Mouse (Mus musculus): ENCODE measurements around the gene Mcam. TPM values are rescaled to one million over a fixed set of nuclear protein-coding genes. Genes with fewer than 3 reads are reported as not detected.

Gene Mcam
- polyA plus RNA-seq (2015; fragmentation: Nextera tagmentation; extraction: Ambion mirVana) = 40.0 and 43.5 TPM in 2 replicates

GRCm38 (mm10) chr9:44134101-44134850, at the start of gene Mcam:
TSS of gene Mcam (plus strand) at chr9:44134469.
- peaks cover 23% of the 10 kb centered on the region for H3K27me3 ChIP-seq (replicated peaks)
- H3K36me3 ChIP-seq = 0 out of 2 replicates have a peak, but pooled peaks cover 4% of the 10 kb centered on the region
- peak within 1 kb of the TSS; percentile 65 for H3K4me3 ChIP-seq (replicated peaks)
- ATAC-seq = peak; percentile 52
- H3K9ac ChIP-seq = peak within 1 kb of the TSS; percentile 70
- peaks cover 50% of the 10 kb centered on the region for H3K4me1 ChIP-seq (replicated peaks)
- WGBS = under 1% methylated on average over 51 of the region's 55 CpGs
- H3K9me3 ChIP-seq = no peaks in the 10 kb centered on the region
- H3K4me2 ChIP-seq (replicated peaks) = peak within 1 kb of the TSS; percentile 93
- peak within 1 kb of the TSS; percentile 82 for H3K27ac ChIP-seq

GRCm38 (mm10) chr9:44084659-44085229, 49.5 kb upstream of the Mcam start:
- ATAC-seq = peak; percentile 80
- H3K27ac ChIP-seq = peak overlapping the region; percentile 66
- WGBS = 1% methylated on average over 62 of the region's 62 CpGs

DNA sequence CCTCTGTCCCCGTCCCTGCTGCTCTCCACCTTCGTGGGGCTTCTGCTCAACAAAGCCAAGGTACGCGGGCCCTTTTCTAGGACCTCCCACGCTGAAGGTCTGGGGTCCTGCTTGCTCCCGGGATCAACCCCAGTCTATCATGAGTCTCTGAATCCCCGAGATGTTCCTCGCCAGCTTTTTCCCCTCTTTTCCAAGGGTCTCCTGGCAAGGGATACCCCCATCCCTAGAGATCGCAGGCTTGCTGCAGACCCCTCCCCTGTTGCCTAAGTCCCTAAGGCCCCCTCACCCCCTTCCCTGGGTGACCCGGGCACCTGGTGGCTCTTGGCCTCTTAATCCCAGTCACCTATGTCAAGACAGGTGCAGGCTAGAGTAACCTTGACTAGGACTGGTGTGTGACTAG, 49.0 kb upstream of the Mcam start:
- peak overlapping the region; percentile 96 for H3K4me2 ChIP-seq (replicated peaks)
- peak overlapping the region; percentile 60 for H3K9ac ChIP-seq
- peaks cover 49% of the 10 kb centered on the region for H3K4me1 ChIP-seq (replicated peaks)
- ATAC-seq = 0 out of 2 replicates have a peak, but pooled peaks have one; percentile 13
- H3K9me3 ChIP-seq = no peaks in the 10 kb centered on the region
- no peaks in the 10 kb centered on the region for H3K36me3 ChIP-seq
- H3K27me3 ChIP-seq (replicated peaks) = no peaks in the 10 kb centered on the region
- H3K27ac ChIP-seq = no peak overlapping the region
- 4% methylated on average over 10 of the region's 10 CpGs for WGBS
- peak overlapping the region; percentile 52 for H3K4me3 ChIP-seq (replicated peaks)

More at GRCm38 (mm10) chr9:44084659-44085229, 49.5 kb upstream of the Mcam start:
- Histone ChIP-seq H3K4me3 (replicated peaks) (peak overlapping the region; percentile 52), H3K36me3 (no peaks in the 10 kb centered on the region), H3K27me3 (replicated peaks) (no peaks in the 10 kb centered on the region), H3K4me1 (replicated peaks) (peaks cover 49% of the 10 kb centered on the region), H3K9ac (peak overlapping the region; percentile 60), H3K9me3 (no peaks in the 10 kb centered on the region), H3K4me2 (replicated peaks) (peak overlapping the region; percentile 96)

DNA sequence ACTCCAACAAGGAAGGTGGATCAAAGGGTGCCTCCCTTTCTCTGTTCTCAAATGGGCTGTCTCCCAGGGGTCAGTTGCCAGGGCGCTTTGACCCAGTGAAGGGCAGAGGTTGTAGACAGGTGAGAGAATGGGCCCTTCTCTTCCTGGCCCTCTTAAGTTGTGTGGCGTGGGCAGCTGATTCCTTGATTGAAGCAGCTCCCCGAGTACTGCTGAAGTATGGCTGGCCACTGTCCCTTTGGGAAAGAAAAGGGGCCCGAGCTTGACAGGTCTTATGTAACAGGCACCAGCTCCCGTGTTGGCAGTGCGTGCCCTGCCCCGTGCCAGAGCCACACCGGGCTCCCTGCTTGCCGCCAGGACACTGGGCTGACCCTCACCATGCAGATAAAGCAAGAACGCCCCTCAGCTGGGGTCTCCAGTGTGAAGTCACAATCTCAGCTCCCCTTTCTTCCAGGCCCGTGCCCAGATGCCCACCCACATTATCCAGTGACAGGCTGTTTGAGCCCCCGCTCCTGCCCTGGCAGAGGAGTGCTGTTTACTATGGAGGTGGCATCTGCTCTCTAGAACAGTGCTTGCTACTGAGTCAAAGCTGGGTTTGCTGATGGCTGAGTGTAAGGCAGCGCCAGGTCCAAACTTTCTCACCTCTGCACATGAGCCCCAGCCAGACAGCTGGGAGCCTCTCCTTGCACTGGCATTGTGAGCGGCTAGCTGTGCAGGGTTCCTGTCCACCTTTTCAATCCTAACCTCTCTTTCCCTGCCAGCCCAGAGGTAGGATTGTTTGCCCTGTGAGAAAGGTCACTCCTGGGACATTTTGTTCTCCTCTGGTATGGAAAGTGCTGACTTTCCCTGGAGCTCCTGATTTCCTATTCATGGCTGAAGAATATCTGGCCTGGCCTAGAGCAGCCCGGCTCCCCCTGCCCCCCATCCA, 48.3 kb upstream of the Mcam start:
- Histone ChIP-seq H3K36me3 (peaks cover under 1% of the 10 kb centered on the region; the same call in 1 of the 2 replicates), H3K9me3 (no peaks in the 10 kb centered on the region), H3K27me3 (replicated peaks) (no peaks in the 10 kb centered on the region), H3K4me2 (replicated peaks) (peak overlapping the region; percentile 96), H3K9ac (no peak overlapping the region), H3K27ac (no peak overlapping the region), H3K4me1 (replicated peaks) (peaks cover 49% of the 10 kb centered on the region), H3K4me3 (replicated peaks) (peak overlapping the region; percentile 52; the same call in 1 of the 2 replicates)
- no peak for ATAC-seq
- 75% methylated on average over 15 of the region's 15 CpGs for WGBS

DNA sequence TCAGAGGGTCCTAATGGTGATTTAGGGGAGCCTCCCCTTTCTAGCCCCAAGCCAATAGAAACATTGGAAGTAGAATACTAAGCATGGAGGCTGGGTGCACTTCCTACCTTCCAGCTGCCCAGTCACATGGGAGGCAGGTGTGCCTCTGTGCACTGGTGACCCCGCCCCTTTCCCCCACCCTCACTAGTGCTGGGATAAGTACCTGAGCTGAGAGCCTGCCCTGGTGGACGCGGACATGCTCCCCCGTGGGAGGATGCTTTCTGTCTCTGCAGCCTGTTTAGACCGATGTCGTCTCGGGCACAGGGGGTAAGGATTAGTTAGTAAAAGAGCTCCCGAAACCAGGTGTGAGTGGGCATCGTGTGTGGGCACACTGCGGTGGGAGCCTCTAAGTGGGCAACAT, 47.3 kb upstream of the Mcam start:
- Histone ChIP-seq H3K27ac (no peak overlapping the region), H3K27me3 (replicated peaks) (no peaks in the 10 kb centered on the region), H3K4me3 (replicated peaks) (no peak overlapping the region), H3K36me3 (peaks cover 3% of the 10 kb centered on the region; the same call in 1 of the 2 replicates), H3K4me2 (replicated peaks) (peak overlapping the region; percentile 31), H3K9ac (no peak overlapping the region), H3K4me1 (replicated peaks) (peaks cover 49% of the 10 kb centered on the region), H3K9me3 (no peaks in the 10 kb centered on the region)
- 42% methylated on average over 10 of the region's 10 CpGs for WGBS
- no peak for ATAC-seq

GRCm38 (mm10) chr9:44087761-44088455, 46.4 kb upstream of the Mcam start:
- Histone ChIP-seq H3K4me2 (replicated peaks) (peak overlapping the region; percentile 31), H3K9ac (0 out of 2 replicates have a peak overlapping the region, but pooled peaks have one; percentile 15), H3K4me3 (replicated peaks) (no peak overlapping the region), H3K27ac (0 out of 2 replicates have a peak overlapping the region, but pooled peaks have one; percentile 0), H3K27me3 (replicated peaks) (no peaks in the 10 kb centered on the region), H3K9me3 (no peaks in the 10 kb centered on the region), H3K4me1 (replicated peaks) (peaks cover 49% of the 10 kb centered on the region), H3K36me3 (peaks cover 3% of the 10 kb centered on the region; the same call in 1 of the 2 replicates)
- ATAC-seq = peak; percentile 35; the same call in 1 of the 2 replicates
- 9% methylated on average over 15 of the region's 15 CpGs for WGBS

GRCm38 (mm10) chr9:44088877-44089608, 45.2 kb upstream of the Mcam start:
- Histone ChIP-seq H3K9ac (no peak overlapping the region), H3K4me1 (replicated peaks) (peaks cover 43% of the 10 kb centered on the region)
- WGBS = 63% methylated on average over 12 of the region's 12 CpGs

GRCm38 (mm10) chr9:44093612-44094503, 40.4 kb upstream of the Mcam start:
- Histone ChIP-seq H3K27ac (no peak overlapping the region), H3K36me3 (peaks cover 3% of the 10 kb centered on the region; the same call in 1 of the 2 replicates), H3K9ac (no peak overlapping the region), H3K4me2 (replicated peaks) (no peak overlapping the region; the same call in 1 of the 2 replicates), H3K4me1 (replicated peaks) (peaks cover 17% of the 10 kb centered on the region), H3K4me3 (replicated peaks) (no peak overlapping the region), H3K27me3 (replicated peaks) (no peaks in the 10 kb centered on the region), H3K9me3 (no peaks in the 10 kb centered on the region)
- ATAC-seq = peak; percentile 58
- WGBS = 39% methylated on average over 24 of the region's 24 CpGs

More at GRCm38 (mm10) chr9:44088877-44089608, 45.2 kb upstream of the Mcam start:
- Histone ChIP-seq H3K27ac (0 out of 2 replicates have a peak overlapping the region, but pooled peaks have one; percentile 27), H3K9me3 (no peaks in the 10 kb centered on the region), H3K27me3 (replicated peaks) (no peaks in the 10 kb centered on the region), H3K4me3 (replicated peaks) (no peak overlapping the region), H3K36me3 (peaks cover 3% of the 10 kb centered on the region; the same call in 1 of the 2 replicates), H3K4me2 (replicated peaks) (0 out of 2 replicates have a peak overlapping the region, but pooled peaks have one; percentile 11)
- no peak for ATAC-seq

DNA sequence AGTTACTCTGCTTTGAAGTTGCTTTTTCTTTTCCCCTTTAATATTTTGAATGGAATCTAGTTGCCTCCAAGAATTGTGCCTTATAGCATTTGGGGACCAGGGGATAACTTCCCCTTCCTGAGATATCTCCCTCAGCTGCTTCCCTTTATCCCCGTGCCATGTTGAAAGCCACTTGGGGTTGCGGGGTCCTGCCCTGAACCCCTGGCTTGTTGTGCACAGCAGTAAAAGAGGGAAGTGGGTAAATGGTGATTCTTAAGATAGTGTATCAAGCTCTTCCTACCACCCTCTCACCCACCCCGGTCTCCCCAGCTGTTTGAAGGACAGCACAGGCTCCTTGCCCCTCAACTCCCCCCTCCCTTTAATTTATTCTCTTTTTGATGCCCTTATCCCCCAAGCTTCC, 39.5 kb upstream of the Mcam start:
- Histone ChIP-seq H3K4me3 (replicated peaks) (no peak overlapping the region), H3K4me2 (replicated peaks) (no peak overlapping the region), H3K27ac (no peak overlapping the region), H3K27me3 (replicated peaks) (no peaks in the 10 kb centered on the region), H3K4me1 (replicated peaks) (peaks cover 9% of the 10 kb centered on the region; the same call in 1 of the 2 replicates), H3K9me3 (no peaks in the 10 kb centered on the region), H3K9ac (no peak overlapping the region), H3K36me3 (peaks cover 3% of the 10 kb centered on the region; the same call in 1 of the 2 replicates)
- 81% methylated on average over 3 of the region's 3 CpGs for WGBS
- ATAC-seq = no peak

- Histone ChIP-seq H3K4me2 (replicated peaks) (no peak overlapping the region), H3K9me3 (no peaks in the 10 kb centered on the region), H3K4me1 (replicated peaks) (peaks cover 6% of the 10 kb centered on the region; the same call in 1 of the 2 replicates), H3K27ac (no peak overlapping the region), H3K9ac (no peak overlapping the region), H3K4me3 (replicated peaks) (no peak overlapping the region), H3K27me3 (replicated peaks) (no peaks in the 10 kb centered on the region), H3K36me3 (peaks cover 3% of the 10 kb centered on the region; the same call in 1 of the 2 replicates)
- 91% methylated on average over 9 of the region's 9 CpGs for WGBS
- ATAC-seq = no peak
Observed at GRCm38 (mm10) chr9:44095781-44096180, 38.5 kb upstream of the Mcam start.

Measured in intestine, embryonic 15.5 days (tissue).